Mouse (Mus musculus) erythroblast, adult 5-6 weeks (primary cell): Measurements from ENCODE around the gene Glt28d2. TPM values are rescaled to one million over a fixed set of nuclear protein-coding genes. Genes with fewer than 3 reads are reported as not detected.

ENCODE experiments used
- ATAC-seq: replicated peaks from 2 replicates; pipeline ENCODE4 v1.8.0; 2016; ENCODE audit warnings: moderate number of reproducible peaks, mild to moderate bottlenecking, moderate TSS enrichment, inconsistent platforms; ENCODE audit not compliant: poor library complexity, low FRiP score, severe bottlenecking
- total RNA-seq, 2 experiments: library from RNA; stranded (forward) in 1 of 2; stranded (reverse) in 1 of 2; fragments of 150-400 nt in 1 of 2; fragments of 200-764, 138-1000 nt in 1 of 2; gene quantifications; 2 replicates each; pipeline versions ENCODE4 v1.2.3 to v1.2.4; 2015 to 2017; ENCODE audit warnings: low replicate concordance in 2 of 2

The Glt28d2 gene
- total RNA-seq, 2 experiments from 2014 or later: not detected

GRCm38 (mm10) chr3:85832490-85833155, 54.7 kb downstream of the Glt28d2 start:
- ATAC-seq: no peak

DNA sequence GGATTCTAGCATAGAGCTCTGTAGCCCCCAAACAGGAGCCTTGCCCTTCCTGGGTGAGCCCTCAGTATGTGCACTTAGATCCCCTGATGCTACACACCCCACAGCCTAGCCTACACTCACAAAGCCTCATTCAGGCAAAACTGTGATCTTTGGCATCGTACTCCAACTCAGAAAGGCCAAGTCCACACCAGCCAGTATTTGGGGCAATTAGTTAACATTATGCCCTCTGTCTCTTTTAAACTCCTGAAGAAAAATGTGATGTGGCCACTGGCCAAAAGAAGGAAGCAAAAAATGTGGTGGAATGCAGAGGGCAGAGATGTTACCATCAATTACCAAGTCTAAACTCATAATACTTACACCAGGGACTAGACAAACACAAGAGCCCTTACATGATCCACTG, 55.5 kb downstream of the Glt28d2 start:
- no peak for ATAC-seq

DNA sequence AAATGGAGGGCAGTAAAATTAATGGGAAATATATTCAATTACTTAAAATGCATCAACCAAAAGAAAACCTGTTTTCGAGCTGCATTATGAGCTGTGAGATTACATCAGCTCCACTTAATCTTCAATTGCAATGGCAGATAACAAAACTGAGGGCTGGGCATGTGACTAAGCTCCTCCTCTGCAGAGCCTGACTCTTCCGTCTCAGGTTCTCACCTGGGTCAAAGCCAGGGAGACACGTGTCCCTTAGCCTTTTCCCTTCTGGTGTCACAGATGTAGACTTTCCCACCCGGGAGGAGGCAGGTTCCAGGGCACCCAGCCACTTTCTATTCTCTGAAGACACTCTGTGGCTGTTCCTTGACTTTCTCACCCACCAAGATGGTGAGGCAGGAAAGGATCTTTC, 58.3 kb downstream of the Glt28d2 start:
- ATAC-seq: no peak

DNA sequence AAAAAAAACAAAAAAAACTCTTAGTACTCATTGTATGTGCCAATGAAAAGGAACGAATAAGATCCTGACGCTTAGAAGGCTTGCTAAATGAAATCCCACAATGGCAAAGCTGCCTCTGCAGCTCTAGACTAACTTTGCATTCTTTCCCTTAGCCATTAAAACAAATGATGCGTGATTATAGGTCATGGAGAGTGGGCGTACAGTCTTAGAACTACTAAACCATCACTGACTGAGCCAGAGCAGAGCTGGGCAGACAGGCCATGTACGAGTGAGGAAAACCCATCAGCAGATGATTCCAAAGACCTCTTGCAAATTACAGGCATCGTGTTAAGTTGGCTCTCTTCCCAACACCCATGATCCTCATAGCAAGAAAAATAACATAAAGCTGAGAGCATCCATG, 59.5 kb downstream of the Glt28d2 start:
- no peak for ATAC-seq

- no peak for ATAC-seq
Measured at GRCm38 (mm10) chr3:85827283-85827682, 60.0 kb downstream of the Glt28d2 start.

- no peak for ATAC-seq
Measured at GRCm38 (mm10) chr3:85820839-85821548, 66.3 kb downstream of the Glt28d2 start.

Other genes starting within 250 kb of the Glt28d2 start
- gene Fam160a1, start 70.2 kb downstream of the Glt28d2 start, total RNA-seq (2015; ENCODE audit: low replicate concordance): not detected in 2 replicates
- gene Fam160a1, start 70.2 kb downstream of the Glt28d2 start, total RNA-seq (2017; ENCODE audit: low replicate concordance): 0.42 TPM in 1 of 2 replicates, not detected in the other
- not detected in 2 replicates for gene Gm37240, start within 50 bp of the Glt28d2 start, total RNA-seq (2015; ENCODE audit: low replicate concordance)
- gene Gm37240, start within 50 bp of the Glt28d2 start, total RNA-seq (2017; ENCODE audit: low replicate concordance): not detected in 2 replicates
- gene Sh3d19, start 83.6 kb upstream of the Glt28d2 start, total RNA-seq (2015; ENCODE audit: low replicate concordance): 1.7 and 2.7 TPM in 2 replicates
- 8.2 and 8.9 TPM in 2 replicates for gene Sh3d19, start 83.6 kb upstream of the Glt28d2 start, total RNA-seq (2017; ENCODE audit: low replicate concordance)
- gene Prss48, start 115.0 kb upstream of the Glt28d2 start, total RNA-seq (2015; ENCODE audit: low replicate concordance): not detected in 2 replicates
- gene Prss48, start 115.0 kb upstream of the Glt28d2 start, total RNA-seq (2017; ENCODE audit: low replicate concordance): not detected in 2 replicates